Mouse (Mus musculus) retina, adult 2 months (tissue): ENCODE results near the gene Ano8.
"Not testable (repeated sequence)": the region's sequence is repeated elsewhere in the genome, so short reads cannot be mapped to it uniquely, and the experiment has no call there.

Source experiments
- DNase-seq: peaks from one replicate; pipeline ENCODE4 v3.0.0-alpha.2; 2012; ENCODE audit warnings: low read depth, low spot score

Gene Ano8

GRCm38 (mm10) chr8:71441404-71441803 lies 44.4 kb downstream of the Ano8 start:
- peak; percentile 44 for DNase-seq

DNA sequence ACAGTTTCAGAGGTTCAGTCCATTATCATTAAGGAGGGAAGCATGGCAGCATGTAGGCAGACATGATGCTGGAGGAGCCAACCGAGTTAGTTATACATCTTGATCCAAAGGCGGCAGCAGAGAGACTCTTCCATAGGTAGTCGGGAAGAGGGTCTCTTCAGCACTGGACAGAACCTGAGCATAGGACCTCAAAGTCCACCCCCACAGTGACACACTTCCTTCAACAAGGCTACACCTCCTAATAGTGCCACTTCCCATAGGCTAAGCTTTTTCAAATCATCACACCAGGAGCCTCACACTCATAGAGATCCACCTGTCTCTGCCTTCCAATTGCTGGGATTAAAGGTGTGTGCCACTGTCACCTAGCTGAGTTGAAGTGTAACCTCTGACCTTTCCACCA lies 48.7 kb downstream of the Ano8 start:
- DNase-seq = no peak

DNA sequence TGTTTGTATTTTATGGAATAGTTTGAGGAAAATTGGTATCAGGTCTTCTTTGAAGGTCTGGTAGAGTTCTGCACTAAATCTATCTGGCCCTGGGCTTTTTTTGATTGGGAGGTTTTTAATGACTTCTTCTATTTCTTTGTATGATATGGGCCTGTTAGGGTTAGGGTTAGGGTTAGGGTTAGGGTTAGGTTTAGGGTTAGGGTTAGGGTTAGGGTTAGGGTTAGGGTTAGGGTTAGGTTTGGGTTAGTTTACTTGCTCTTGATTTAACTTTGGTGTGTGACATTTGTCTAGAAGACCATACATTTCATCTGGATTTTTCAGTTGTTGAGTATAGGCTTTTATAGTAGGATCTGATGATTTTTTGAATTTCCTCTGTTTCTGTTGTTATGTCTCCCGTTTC lies 52.8 kb downstream of the Ano8 start:
- DNase-seq = not testable (repeated sequence)
